Mouse (Mus musculus) intestine, postnatal 0 days (tissue): ENCODE measurements around the gene Galnt4. TPM values are rescaled to one million over a fixed set of nuclear protein-coding genes. Genes with fewer than 3 reads are reported as not detected.
A peak's percentile ranks its signal among the peaks of the same experiment; 100 is the strongest.

ENCODE experiments used
- ATAC-seq: fragments of 200-750 bp; cut with Nextera tagmentation; 2 replicates; pipeline ENCODE4 v1.8.0; 2017; ENCODE audit warnings: mild to moderate bottlenecking, moderate TSS enrichment, moderate library complexity
- H3K27ac ChIP-seq: fragments of 300-500 bp; sonication (generic); 2 replicates; pipeline ENCODE4 v1.5.1; 2014; ENCODE audit warnings: mild to moderate bottlenecking, low read depth, low read length, moderate library complexity
- H3K27me3 ChIP-seq: fragments of 300-500 bp; sonication (generic); replicated peaks from 2 replicates; pipeline ENCODE4 v1.6.1; 2014; ENCODE audit warnings: low read length, mixed read lengths; ENCODE audit not compliant: control insufficient read depth, insufficient read depth
- H3K36me3 ChIP-seq: fragments of 300-500 bp; sonication (generic); 2 replicates; pipeline ENCODE4 v1.6.1; 2014; ENCODE audit warnings: mild to moderate bottlenecking, moderate library complexity; ENCODE audit not compliant: control insufficient read depth, insufficient read depth
- H3K4me1 ChIP-seq: fragments of 300-500 bp; sonication (generic); replicated peaks from 2 replicates; pipeline ENCODE4 v1.6.1; 2014; ENCODE audit warnings: antibody characterized with exemption, low read length, mixed read lengths; ENCODE audit not compliant: control insufficient read depth, insufficient read depth
- H3K4me2 ChIP-seq: fragments of 300-500 bp; sonication (generic); replicated peaks from 2 replicates; pipeline ENCODE4 v1.6.1; 2014; ENCODE audit warnings: low read depth, mild to moderate bottlenecking, moderate library complexity
- H3K4me3 ChIP-seq: fragments of 300-500 bp; sonication (generic); 2 replicates; pipeline ENCODE4 v1.5.1; 2014; ENCODE audit warnings: low read depth, low read length
- H3K9ac ChIP-seq: fragments of 300-500 bp; sonication (generic); 2 replicates; pipeline ENCODE4 v1.6.1; 2014; ENCODE audit warnings: mild to moderate bottlenecking, low read depth, low read length
- H3K9me3 ChIP-seq: fragments of 300-500 bp; sonication (generic); 2 replicates; pipeline ENCODE4 v1.6.1; 2016; ENCODE audit warnings: mixed run types; ENCODE audit not compliant: control insufficient read depth
- CTCF ChIP-seq: sonication (generic); IDR thresholded peaks from 2 replicates; pipeline ENCODE4 v1.5.1; 2016; ENCODE audit warnings: low read depth, mild to moderate bottlenecking, control low read depth, antibody characterized with exemption, moderate library complexity
- WGBS: fragments of 180-500 bp; shearing (Covaris S2); extraction: QIAGEN DNeasy Blood & Tissue Kit; methylation state at CpG from one replicate; pipeline ENCODE4 v1.1.7; 2014; 5-methylcytosine and 5-hydroxymethylcytosine counted together
- polyA plus RNA-seq: library from polyadenylated mRNA; unstranded; fragments of >200 nt; fragmentation: Nextera tagmentation; extraction: Ambion mirVana; gene quantifications from 2 replicates; pipeline ENCODE4 v1.2.1, GENCODE M21; 2015

Galnt4 gene
- polyA plus RNA-seq = 12.9 and 13.2 TPM in 2 replicates

- ATAC-seq = peak; percentile 84
- Histone ChIP-seq H3K4me2 (peak within 1 kb of the TSS; percentile 99), H3K4me1 (peaks cover 3% of the 10 kb centered on the region), H3K9me3 (no peaks in the 10 kb centered on the region), H3K27ac (peak within 1 kb of the TSS; percentile 91), H3K4me3 (peak within 1 kb of the TSS; percentile 99), H3K36me3 (peaks cover 7% of the 10 kb centered on the region), H3K9ac (peak within 1 kb of the TSS; percentile 82), H3K27me3 (no peaks in the 10 kb centered on the region)
- under 1% methylated on average over 22 of the region's 22 CpGs for WGBS
- TF ChIP-seq CTCF = peak; percentile 91
These were observed at the start of gene Galnt4 for GRCm38 (mm10) chr10:99107964-99108363. Galnt4 (plus strand) TSS chr10:99108159.

GRCm38 (mm10) chr10:99060588-99060987 lies 47.4 kb upstream of the Galnt4 start:
- H3K27me3 ChIP-seq = no peaks in the 10 kb centered on the region
- H3K4me3 ChIP-seq = no peak overlapping the region
- no peak overlapping the region for H3K4me2 ChIP-seq
- no peaks in the 10 kb centered on the region for H3K4me1 ChIP-seq
- H3K9ac ChIP-seq = no peak overlapping the region
- H3K36me3 ChIP-seq = no peaks in the 10 kb centered on the region
- WGBS = 84% methylated on average over 7 of the region's 7 CpGs
- no peak for ATAC-seq
- H3K9me3 ChIP-seq = no peaks in the 10 kb centered on the region
- no peak overlapping the region for H3K27ac ChIP-seq
- no peak for TF ChIP-seq CTCF

GRCm38 (mm10) chr10:99061418-99061817 lies 46.5 kb upstream of the Galnt4 start:
- no peak overlapping the region for H3K4me3 ChIP-seq
- H3K4me1 ChIP-seq = no peaks in the 10 kb centered on the region
- no peak overlapping the region for H3K27ac ChIP-seq
- no peaks in the 10 kb centered on the region for H3K36me3 ChIP-seq
- H3K4me2 ChIP-seq = no peak overlapping the region
- no peak for ATAC-seq
- no peak overlapping the region for H3K9ac ChIP-seq
- no peaks in the 10 kb centered on the region for H3K27me3 ChIP-seq
- no peaks in the 10 kb centered on the region for H3K9me3 ChIP-seq
- TF ChIP-seq CTCF = no peak
- whole genome bisulfite sequencing = 89% methylated on average over 10 of the region's 10 CpGs

GRCm38 (mm10) chr10:99062546-99062945 lies 45.4 kb upstream of the Galnt4 start:
- Histone ChIP-seq H3K4me1 (no peaks in the 10 kb centered on the region), H3K9ac (no peak overlapping the region), H3K4me3 (no peak overlapping the region), H3K4me2 (no peak overlapping the region), H3K36me3 (no peaks in the 10 kb centered on the region), H3K27me3 (no peaks in the 10 kb centered on the region), H3K27ac (no peak overlapping the region), H3K9me3 (no peaks in the 10 kb centered on the region)
- TF ChIP-seq CTCF = no peak
- WGBS = 84% methylated on average over 5 of the region's 5 CpGs
- ATAC-seq = no peak

- H3K27ac ChIP-seq = no peak overlapping the region
- H3K9me3 ChIP-seq = no peaks in the 10 kb centered on the region
These were observed 31.7 kb upstream of the Galnt4 start for GRCm38 (mm10) chr10:99076113-99076895.

GRCm38 (mm10) chr10:99078621-99079020 lies 29.3 kb upstream of the Galnt4 start:
- ATAC-seq = no peak
- no peaks in the 10 kb centered on the region for H3K27me3 ChIP-seq
- TF ChIP-seq CTCF = no peak

More at GRCm38 (mm10) chr10:99076113-99076895, 31.7 kb upstream of the Galnt4 start:
- no peak for ATAC-seq
- H3K9ac ChIP-seq = no peak overlapping the region
- H3K4me2 ChIP-seq = no peak overlapping the region
- 86% methylated on average over 18 of the region's 18 CpGs for WGBS
- H3K4me3 ChIP-seq = no peak overlapping the region
- TF ChIP-seq CTCF = no peak
- H3K27me3 ChIP-seq = no peaks in the 10 kb centered on the region
- H3K36me3 ChIP-seq = no peaks in the 10 kb centered on the region
- no peaks in the 10 kb centered on the region for H3K4me1 ChIP-seq

More at GRCm38 (mm10) chr10:99078621-99079020, 29.3 kb upstream of the Galnt4 start:
- H3K9ac ChIP-seq = no peak overlapping the region
- no peaks in the 10 kb centered on the region for H3K9me3 ChIP-seq
- 66% methylated on average over 2 of the region's 2 CpGs for WGBS
- H3K27ac ChIP-seq = no peak overlapping the region
- no peaks in the 10 kb centered on the region for H3K36me3 ChIP-seq
- no peak overlapping the region for H3K4me3 ChIP-seq
- no peak overlapping the region for H3K4me2 ChIP-seq
- no peaks in the 10 kb centered on the region for H3K4me1 ChIP-seq
